Mouse (Mus musculus) MEL-GATA-1-ER (cell line): Measurements from ENCODE around the gene Gm13199.

Source experiments
- DNase-seq: peaks from one replicate; pipeline ENCODE4 v3.0.0-alpha.2; 2012; ENCODE audit warnings: low read depth; ENCODE audit errors: extremely low read depth

Gm13199 gene

GRCm38 (mm10) chr2:5822449-5822848, 40.3 kb downstream of the Gm13199 start:
- DNase-seq: no peak

- DNase-seq: no peak
These were observed 41.5 kb downstream of the Gm13199 start for GRCm38 (mm10) chr2:5821264-5821663.
